Mouse (Mus musculus): Measurements from ENCODE around the gene Atp6v0c.

DNA sequence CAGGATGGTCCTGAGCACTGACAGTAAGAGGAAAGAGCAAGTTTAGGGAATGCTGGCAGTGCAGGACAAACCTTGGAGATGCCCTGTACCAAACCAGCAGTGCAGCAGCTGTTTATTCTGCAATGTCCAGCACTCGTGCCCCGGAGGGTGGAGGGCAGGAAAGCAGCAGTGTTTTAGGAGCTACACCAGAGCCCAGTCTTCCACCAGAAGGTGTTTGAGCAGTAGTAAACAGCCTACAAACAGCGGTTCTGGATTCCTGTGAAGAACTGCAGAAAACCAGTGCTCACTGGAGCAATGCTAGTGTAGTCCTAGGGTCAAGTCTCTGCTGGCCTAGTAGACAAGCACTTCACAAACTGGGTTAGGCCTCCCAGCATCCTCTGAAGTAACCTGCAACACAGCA, 4.8 kb upstream of the Atp6v0c start:
- no peak for TF ChIP-seq CTCF (IDR thresholded peaks at IDR 0.05; ENCODE audit: low read depth)
- no peak for TF ChIP-seq EP300 (IDR thresholded peaks at IDR 0.05; ENCODE audit: low read depth)

Measured in liver, embryonic 14.5 days (tissue).